ENCODE assay signal across 10 mouse cellular contexts in genomic region chr2:69895502-69896223, GRCm38 (mm10). TPM values are rescaled to one million over a fixed set of nuclear protein-coding genes. Genes with fewer than 3 reads are reported as not detected.
A peak's percentile ranks its signal among the peaks of the same experiment; 100 is the strongest.
DNase-seq lines count a peak whose midpoint lies in the region; ATAC-seq and TF ChIP-seq lines count a peak whose summit lies in the region.
"Had no signal": no experiment of that assay in that cellular context is flagged by ENCODE, and none has a peak within 500 bp of the region (broad histone marks: within the 10 kb centered on the region; RNA-seq: fewer than 3 reads in every experiment).

No protein-coding gene starts in this region.

- TF ChIP-seq CTCF in bone marrow, adult 2 months (IDR thresholded peaks at IDR 0.05; ENCODE audit: control insufficient read depth, insufficient read depth, low read length), result peak; percentile 52; the same call in 1 of the 2 replicates

- no peak overlapping the region for H3K9ac ChIP-seq in midbrain, embryonic 11.5 days (ENCODE audit: low read length)
- H3K9ac ChIP-seq in midbrain, embryonic 14.5 days (replicated peaks; ENCODE audit: low read length), result no peak overlapping the region
- H3K9ac ChIP-seq: midbrain, embryonic 12.5 days had no signal

- no peak for ATAC-seq in midbrain, embryonic 11.5 days (ENCODE audit: low FRiP score)
- ATAC-seq in midbrain, embryonic 14.5 days (ENCODE audit: low FRiP score, low TSS enrichment), result no peak

- H3K27me3 ChIP-seq in midbrain, embryonic 11.5 days (ENCODE audit: control insufficient read depth, insufficient read depth, low read length), result no peaks in the 10 kb centered on the region
- H3K27me3 ChIP-seq in midbrain, embryonic 14.5 days (ENCODE audit: control insufficient read depth, insufficient read depth, low read length), result no peaks in the 10 kb centered on the region
- no peaks in the 10 kb centered on the region for H3K27me3 ChIP-seq in hindbrain, embryonic 10.5 days (ENCODE audit: insufficient read depth, poor library complexity, severe bottlenecking)
- H3K27me3 ChIP-seq: midbrain, embryonic 12.5 days had no signal

- no peak overlapping the region for H3K4me3 ChIP-seq in midbrain, embryonic 11.5 days (ENCODE audit: low read depth, low read length)
- no peak overlapping the region for H3K4me3 ChIP-seq in midbrain, embryonic 14.5 days (replicated peaks; ENCODE audit: low read depth, low read length)
- H3K4me3 ChIP-seq in bone marrow, adult 2 months (replicated peaks; ENCODE audit: control insufficient read depth, low read depth, low read length), result no peak overlapping the region
- H3K4me3 ChIP-seq in hindbrain, embryonic 10.5 days, result no peak overlapping the region
- H3K4me3 ChIP-seq: midbrain, embryonic 12.5 days had no signal

- DNase-seq in cerebellum, adult 9-10 months, result peak; percentile 30
- no peak for DNase-seq in cerebellum, postnatal 36 days
- DNase-seq in midbrain, embryonic 11.5 days (ENCODE audit: low spot score, missing footprints), result peak; percentile 73
- DNase-seq in midbrain, embryonic 14.5 days, result no peak
- DNase-seq in spleen, postnatal 10 days (ENCODE audit: low spot score in 2 of 2), result peak; percentile 18 to 61
- DNase-seq in hindbrain, embryonic 10.5 days (ENCODE audit: low spot score), result no peak
- no peak for DNase-seq in layer of hippocampus, adult 11-12 months (ENCODE audit: low spot score)
- DNase-seq: heart, postnatal 36 days had no signal

- no peak for TF ChIP-seq POLR2A in bone marrow, adult 2 months (IDR thresholded peaks at IDR 0.05; ENCODE audit: borderline replicate concordance, control insufficient read depth, low read depth, low read length)

- no peak overlapping the region for H3K27ac ChIP-seq in midbrain, embryonic 11.5 days (ENCODE audit: low read depth, low read length)
- no peak overlapping the region for H3K27ac ChIP-seq in midbrain, embryonic 14.5 days (replicated peaks; ENCODE audit: low read depth, low read length)
- H3K27ac ChIP-seq in bone marrow, adult 2 months (ENCODE audit: control insufficient read depth, insufficient read depth, low read depth, low read length, poor library complexity), result no peak overlapping the region; the same call in 1 of the 2 replicates
- no peak overlapping the region for H3K27ac ChIP-seq in hindbrain, embryonic 10.5 days
- H3K27ac ChIP-seq: midbrain, embryonic 12.5 days had no signal

- no peaks in the 10 kb centered on the region for H3K36me3 ChIP-seq in midbrain, embryonic 11.5 days (ENCODE audit: control insufficient read depth, insufficient read depth, low read length)
- no peaks in the 10 kb centered on the region for H3K36me3 ChIP-seq in midbrain, embryonic 14.5 days (ENCODE audit: control insufficient read depth, insufficient read depth, low read length)
- no peaks in the 10 kb centered on the region for H3K36me3 ChIP-seq in hindbrain, embryonic 10.5 days

- WGBS in midbrain, embryonic 11.5 days, result 59% methylated on average over 14 of the region's 14 CpGs
- WGBS in midbrain, embryonic 14.5 days, result 59% methylated on average over 14 of the region's 14 CpGs
- WGBS in bone marrow, adult 2 months, result 72% methylated on average over 14 of the region's 14 CpGs
- 59% methylated on average over 14 of the region's 14 CpGs for WGBS in hindbrain, embryonic 10.5 days

- H3K4me1 ChIP-seq in midbrain, embryonic 11.5 days (ENCODE audit: control insufficient read depth, insufficient read depth, low read length), result peaks cover 7% of the 10 kb centered on the region
- H3K4me1 ChIP-seq in midbrain, embryonic 14.5 days (ENCODE audit: control insufficient read depth, insufficient read depth, low read length), result peaks cover 10% of the 10 kb centered on the region; the same call in 1 of the 2 replicates
- H3K4me1 ChIP-seq in bone marrow, adult 2 months (ENCODE audit: control insufficient read depth, insufficient read depth, low read length), result no peaks in the 10 kb centered on the region; the same call in 1 of the 2 replicates
- peaks cover 16% of the 10 kb centered on the region for H3K4me1 ChIP-seq in hindbrain, embryonic 10.5 days (replicated peaks)

- H3K9me3 ChIP-seq in midbrain, embryonic 11.5 days (ENCODE audit: control insufficient read depth, low read length), result no peaks in the 10 kb centered on the region
- no peaks in the 10 kb centered on the region for H3K9me3 ChIP-seq in midbrain, embryonic 14.5 days (ENCODE audit: control insufficient read depth, low read length)
- no peaks in the 10 kb centered on the region for H3K9me3 ChIP-seq in hindbrain, embryonic 10.5 days
- H3K9me3 ChIP-seq: midbrain, embryonic 12.5 days had no signal

- H3K4me2 ChIP-seq in midbrain, embryonic 11.5 days, result no peak overlapping the region
- H3K4me2 ChIP-seq in midbrain, embryonic 14.5 days (ENCODE audit: low read length), result no peak overlapping the region
- H3K4me2 ChIP-seq: midbrain, embryonic 12.5 days had no signal

RNA-seq across cellular contexts. Expression of gene Ubr3, which starts 1.4 kb away (rescaled TPM):
- polyA plus RNA-seq in midbrain, embryonic 11.5 days (2014; fragmentation: Nextera tagmentation; extraction: Ambion mirVana), result 17.1 and 18.9 TPM in 2 replicates
- 26.0 and 26.9 TPM in 2 replicates for polyA plus RNA-seq in midbrain, embryonic 14.5 days (2014; fragmentation: Nextera tagmentation; extraction: Ambion mirVana)
- polyA plus RNA-seq in bone marrow, adult 2 months (2011; ENCODE audit: insufficient read depth, insufficient read length, low replicate concordance, missing spikeins), result 17.1 and 20.8 TPM in 2 replicates
- 10.9 and 13.6 TPM in 2 replicates for polyA plus RNA-seq in hindbrain, embryonic 10.5 days (2016; fragmentation: Nextera tagmentation; extraction: Ambion mirVana)

RNA-seq across cellular contexts. Expression of gene Mettl5, which starts 10.2 kb away (rescaled TPM):
- 37.6 and 41.4 TPM in 2 replicates for polyA plus RNA-seq in midbrain, embryonic 11.5 days (2014; fragmentation: Nextera tagmentation; extraction: Ambion mirVana)
- 27.7 and 29.7 TPM in 2 replicates for polyA plus RNA-seq in midbrain, embryonic 14.5 days (2014; fragmentation: Nextera tagmentation; extraction: Ambion mirVana)
- 8.8 and 10.8 TPM in 2 replicates for polyA plus RNA-seq in bone marrow, adult 2 months (2011; ENCODE audit: insufficient read depth, insufficient read length, low replicate concordance, missing spikeins)
- 39.0 and 45.9 TPM in 2 replicates for polyA plus RNA-seq in hindbrain, embryonic 10.5 days (2016; fragmentation: Nextera tagmentation; extraction: Ambion mirVana)

RNA-seq across cellular contexts. Expression of gene Ssb, which starts 34.3 kb away (rescaled TPM):
- 440 and 468 TPM in 2 replicates for polyA plus RNA-seq in midbrain, embryonic 11.5 days (2014; fragmentation: Nextera tagmentation; extraction: Ambion mirVana)
- 251 and 296 TPM in 2 replicates for polyA plus RNA-seq in midbrain, embryonic 14.5 days (2014; fragmentation: Nextera tagmentation; extraction: Ambion mirVana)
- 186 and 240 TPM in 2 replicates for polyA plus RNA-seq in bone marrow, adult 2 months (2011; ENCODE audit: insufficient read depth, insufficient read length, low replicate concordance, missing spikeins)
- 215 and 355 TPM in 2 replicates for polyA plus RNA-seq in hindbrain, embryonic 10.5 days (2016; fragmentation: Nextera tagmentation; extraction: Ambion mirVana)

Comparison
In these comparisons a context has a peak if more than half of its experiments do, and no peak if none do; other contexts are left out.
1. DNase-seq: peak in cerebellum, adult 9-10 months (single experiment), midbrain, embryonic 11.5 days (single experiment) and spleen, postnatal 10 days (2 of 2); none in cerebellum, postnatal 36 days (0 of 2), midbrain, embryonic 14.5 days (single experiment), hindbrain, embryonic 10.5 days (single experiment) and layer of hippocampus, adult 11-12 months (single experiment).